Mouse (Mus musculus) midbrain, embryonic 14.5 days (tissue): Measurements from ENCODE around the gene Usp7. TPM values are rescaled to one million over a fixed set of nuclear protein-coding genes. Genes with fewer than 3 reads are reported as not detected.

Source experiments
- ATAC-seq: fragments of 200-750 bp; cut with Nextera tagmentation; 2 replicates; pipeline ENCODE4 v1.8.0; 2017; ENCODE audit warnings: moderate number of reproducible peaks, moderate library complexity; ENCODE audit not compliant: low FRiP score, low TSS enrichment
- DNase-seq: peaks from one replicate; pipeline ENCODE4 v3.0.0-alpha.2; 2015
- H3K27ac ChIP-seq: fragments of 300-500 bp; sonication (generic); replicated peaks from 2 replicates; pipeline ENCODE4 v1.5.1; 2014; ENCODE audit warnings: mild to moderate bottlenecking, low read depth, low read length, moderate library complexity
- H3K27me3 ChIP-seq: fragments of 300-500 bp; sonication (generic); 2 replicates; pipeline ENCODE4 v1.6.1; 2014; ENCODE audit warnings: low read length, control low read depth, mixed read lengths; ENCODE audit not compliant: control insufficient read depth, insufficient read depth
- H3K36me3 ChIP-seq: fragments of 300-500 bp; sonication (generic); 2 replicates; pipeline ENCODE4 v1.6.1; 2014; ENCODE audit warnings: low read length, control low read depth; ENCODE audit not compliant: control insufficient read depth, insufficient read depth
- H3K4me1 ChIP-seq: fragments of 300-500 bp; sonication (generic); 2 replicates; pipeline ENCODE4 v1.6.1; 2014; ENCODE audit warnings: mild to moderate bottlenecking, antibody characterized with exemption, low read length, control low read depth; ENCODE audit not compliant: control insufficient read depth, insufficient read depth
- H3K4me2 ChIP-seq: fragments of 300-500 bp; sonication (generic); 2 replicates; pipeline ENCODE4 v1.6.1; 2014; ENCODE audit warnings: mild to moderate bottlenecking, low read length, moderate library complexity
- H3K4me3 ChIP-seq: fragments of 300-500 bp; sonication (generic); replicated peaks from 2 replicates; pipeline ENCODE4 v1.5.1; 2014; ENCODE audit warnings: low read depth, low read length
- H3K9ac ChIP-seq: fragments of 300-500 bp; sonication (generic); replicated peaks from 2 replicates; pipeline ENCODE4 v1.6.1; 2014; ENCODE audit warnings: mild to moderate bottlenecking, low read length, moderate library complexity
- H3K9me3 ChIP-seq: fragments of 300-500 bp; sonication (generic); 2 replicates; pipeline ENCODE4 v1.6.1; 2016; ENCODE audit warnings: low read length, control low read depth, mixed read lengths; ENCODE audit not compliant: control insufficient read depth
- WGBS: fragments of 180-500 bp; shearing (Covaris S2); extraction: QIAGEN DNeasy Blood & Tissue Kit; methylation state at CpG from one replicate; pipeline ENCODE4 v1.1.7; 2014; 5-methylcytosine and 5-hydroxymethylcytosine counted together
- polyA plus RNA-seq: library from polyadenylated mRNA; unstranded; fragments of >200 nt; fragmentation: Nextera tagmentation; extraction: Ambion mirVana; gene quantifications from 2 replicates; pipeline ENCODE4 v1.2.1, GENCODE M21; 2014

Usp7 gene
- polyA plus RNA-seq, 1 experiment from 2014 or later, result 50.0 TPM

DNA sequence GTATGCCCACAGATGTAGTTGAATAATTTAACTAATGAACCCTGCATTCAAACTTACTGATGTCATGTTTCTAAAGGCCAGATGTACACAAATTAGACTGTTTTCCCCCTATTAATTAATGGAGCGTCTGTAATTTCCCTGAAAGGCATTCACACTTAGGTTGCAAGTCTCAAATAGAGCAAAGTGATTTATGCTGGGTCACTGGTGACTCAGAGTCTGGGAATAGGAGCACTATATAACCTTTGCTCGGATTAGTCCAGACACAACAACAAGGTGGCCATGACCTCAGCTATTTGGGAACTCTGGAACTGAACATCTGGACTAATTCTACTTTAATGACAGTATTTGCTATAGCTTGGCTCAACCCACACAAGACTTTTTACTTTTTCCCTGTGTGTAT, 3.8 kb upstream of the Usp7 start:
- DNase-seq, result no peak
- H3K4me1 ChIP-seq, result no peaks in the 10 kb centered on the region
- WGBS, result 89% methylated on average over 2 of the region's 2 CpGs
- H3K4me3 ChIP-seq, result no peak overlapping the region
- no peak overlapping the region for H3K9ac ChIP-seq
- H3K9me3 ChIP-seq, result peaks cover 7% of the 10 kb centered on the region; the same call in 1 of the 2 replicates
- no peaks in the 10 kb centered on the region for H3K27me3 ChIP-seq
- H3K36me3 ChIP-seq, result no peaks in the 10 kb centered on the region
- H3K4me2 ChIP-seq, result no peak overlapping the region
- ATAC-seq, result no peak
- H3K27ac ChIP-seq, result no peak overlapping the region

DNA sequence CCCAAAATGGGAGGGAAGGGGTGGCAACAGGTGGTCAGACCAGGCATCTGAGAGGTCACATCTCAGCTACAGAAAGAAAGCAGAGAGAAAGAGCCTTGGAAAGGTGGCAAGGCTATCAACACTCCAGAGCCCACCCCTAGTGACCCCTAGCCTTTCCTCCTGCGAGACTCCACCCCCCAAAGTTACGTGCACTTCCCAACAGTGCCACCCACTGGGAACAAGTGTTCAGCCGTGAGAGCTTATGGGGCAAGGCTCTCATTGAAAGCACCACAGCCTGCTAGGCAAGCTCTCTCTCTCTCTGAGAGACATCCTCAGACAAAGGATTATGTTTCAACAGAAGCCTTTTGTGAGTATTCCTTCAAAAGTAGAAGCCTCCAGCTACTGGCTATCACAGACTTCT, 2.8 kb upstream of the Usp7 start:
- H3K4me2 ChIP-seq, result no peak overlapping the region
- no peak overlapping the region for H3K4me3 ChIP-seq
- ATAC-seq, result no peak
- H3K36me3 ChIP-seq, result no peaks in the 10 kb centered on the region
- no peaks in the 10 kb centered on the region for H3K27me3 ChIP-seq
- no peak for DNase-seq
- peaks cover 4% of the 10 kb centered on the region; the same call in 1 of the 2 replicates for H3K9me3 ChIP-seq
- H3K9ac ChIP-seq, result no peak overlapping the region
- H3K27ac ChIP-seq, result no peak overlapping the region
- WGBS, result 5% methylated on average over 3 of the region's 3 CpGs
- H3K4me1 ChIP-seq, result no peaks in the 10 kb centered on the region

DNA sequence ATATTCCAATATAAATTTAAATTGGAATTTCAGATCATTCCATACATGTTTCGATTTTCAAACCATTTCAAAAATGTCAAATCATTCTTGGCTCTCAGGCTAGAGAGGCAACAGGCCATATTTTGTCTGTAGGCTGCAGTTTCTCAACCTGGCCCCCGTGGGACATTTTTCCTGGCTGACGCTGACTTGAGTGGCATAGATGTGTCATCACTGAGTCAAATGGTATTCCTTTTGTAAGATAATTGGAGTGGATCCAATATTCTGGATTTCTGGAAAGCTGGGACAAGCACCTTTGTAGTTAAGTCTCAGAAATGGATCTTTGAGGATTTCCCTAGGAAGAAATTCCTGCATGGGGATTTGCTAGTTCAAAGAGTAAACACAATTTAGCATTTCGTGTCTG, 1.2 kb downstream of the Usp7 start:
- Histone ChIP-seq H3K4me2 (no peak overlapping the region), H3K4me1 (no peaks in the 10 kb centered on the region), H3K27me3 (no peaks in the 10 kb centered on the region), H3K27ac (no peak overlapping the region), H3K9me3 (no peaks in the 10 kb centered on the region), H3K9ac (no peak overlapping the region), H3K4me3 (no peak overlapping the region), H3K36me3 (no peaks in the 10 kb centered on the region)
- DNase-seq, result no peak
- ATAC-seq, result no peak
- WGBS, result 81% methylated on average over 4 of the region's 4 CpGs

DNA sequence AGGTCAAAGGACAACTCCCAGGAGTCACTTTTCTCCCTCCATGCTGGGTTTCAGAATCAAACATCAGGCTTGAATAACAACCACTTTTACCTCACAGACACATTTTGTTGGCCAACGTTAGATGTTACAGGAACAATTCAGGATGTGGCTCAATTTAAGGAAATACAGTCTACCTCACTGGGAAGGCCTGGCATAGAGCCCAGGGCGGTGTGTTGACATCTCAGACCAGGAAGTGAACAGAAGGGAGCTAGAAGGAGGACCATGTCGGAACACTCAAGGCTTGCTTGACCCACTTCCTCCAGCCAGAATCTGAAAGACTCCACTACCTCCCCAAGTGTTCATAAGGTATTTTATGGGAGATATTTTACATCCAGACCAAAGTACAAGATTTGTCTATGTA, 7.4 kb downstream of the Usp7 start:
- Histone ChIP-seq H3K27ac (no peak overlapping the region), H3K4me1 (no peaks in the 10 kb centered on the region), H3K9ac (no peak overlapping the region), H3K4me2 (no peak overlapping the region), H3K27me3 (no peaks in the 10 kb centered on the region), H3K9me3 (no peaks in the 10 kb centered on the region), H3K4me3 (no peak overlapping the region), H3K36me3 (no peaks in the 10 kb centered on the region)
- WGBS, result 83% methylated on average over 3 of the region's 3 CpGs
- ATAC-seq (no peak), DNase-seq (no peak)

DNA sequence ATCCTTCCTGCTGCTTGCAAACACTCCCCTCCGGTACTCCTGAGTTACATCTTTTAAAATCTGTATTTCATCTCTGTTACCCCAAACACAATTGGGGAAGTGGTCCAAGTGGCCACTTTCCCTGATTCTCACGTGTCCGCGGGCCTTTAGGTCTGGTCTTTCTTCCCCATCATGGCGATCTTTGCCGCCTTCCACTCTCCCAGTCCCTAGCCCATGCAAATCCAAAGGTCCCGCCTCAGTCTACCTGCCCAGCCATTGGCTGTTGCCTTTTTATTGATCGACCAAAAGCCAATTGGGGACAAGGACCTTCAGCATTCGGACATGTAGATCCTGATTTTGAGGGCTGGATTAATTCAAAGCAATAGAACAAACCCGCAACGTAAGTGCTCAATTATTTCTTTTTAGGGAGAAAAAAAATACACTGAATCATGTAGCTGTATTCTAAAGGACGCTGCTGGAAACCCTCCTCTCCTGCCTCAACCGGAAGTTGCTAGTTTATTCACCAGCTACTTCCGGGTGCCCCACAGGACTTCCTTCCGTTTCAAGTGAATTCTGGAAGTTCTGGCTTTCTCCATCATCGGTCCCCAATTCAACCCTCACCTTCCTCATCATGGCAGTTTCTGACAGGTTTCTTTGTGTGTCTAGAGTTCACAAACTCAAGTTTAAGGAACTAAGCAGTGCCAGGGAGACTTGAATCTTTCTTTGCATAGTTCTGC, 8.8 kb downstream of the Usp7 start:
- Histone ChIP-seq H3K27ac (no peak overlapping the region), H3K9me3 (no peaks in the 10 kb centered on the region), H3K4me2 (no peak overlapping the region), H3K36me3 (no peaks in the 10 kb centered on the region), H3K27me3 (no peaks in the 10 kb centered on the region), H3K4me1 (no peaks in the 10 kb centered on the region), H3K4me3 (no peak overlapping the region), H3K9ac (no peak overlapping the region)
- ATAC-seq (no peak), DNase-seq (no peak)
- whole genome bisulfite sequencing, result 86% methylated on average over 16 of the region's 16 CpGs

DNA sequence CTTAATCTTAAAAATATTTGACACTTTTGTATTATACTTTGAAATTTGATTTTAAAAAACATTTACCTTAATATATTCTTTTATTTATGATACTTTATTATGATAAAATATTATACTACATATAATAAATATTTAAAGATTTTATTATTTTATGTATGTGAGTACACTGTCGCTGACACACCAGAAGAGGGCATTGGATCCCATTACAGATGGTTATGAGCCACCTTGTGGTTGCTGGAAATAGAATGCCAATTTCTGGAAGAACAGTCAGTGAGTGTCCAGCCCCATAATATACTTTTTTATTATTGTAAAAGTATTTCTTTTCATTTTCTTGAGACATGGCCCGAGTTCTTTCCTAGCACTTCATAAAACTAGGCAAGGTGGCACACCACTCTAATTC, 10.4 kb downstream of the Usp7 start:
- H3K27ac ChIP-seq, result no peak overlapping the region
- H3K36me3 ChIP-seq, result no peaks in the 10 kb centered on the region
- H3K4me2 ChIP-seq, result no peak overlapping the region
- H3K27me3 ChIP-seq, result no peaks in the 10 kb centered on the region
- no peaks in the 10 kb centered on the region for H3K9me3 ChIP-seq
- no peaks in the 10 kb centered on the region for H3K4me1 ChIP-seq
- DNase-seq (no peak), ATAC-seq (no peak)
- H3K4me3 ChIP-seq, result no peak overlapping the region
- no peak overlapping the region for H3K9ac ChIP-seq
- 91% methylated on average over 2 of the region's 2 CpGs for WGBS

DNA sequence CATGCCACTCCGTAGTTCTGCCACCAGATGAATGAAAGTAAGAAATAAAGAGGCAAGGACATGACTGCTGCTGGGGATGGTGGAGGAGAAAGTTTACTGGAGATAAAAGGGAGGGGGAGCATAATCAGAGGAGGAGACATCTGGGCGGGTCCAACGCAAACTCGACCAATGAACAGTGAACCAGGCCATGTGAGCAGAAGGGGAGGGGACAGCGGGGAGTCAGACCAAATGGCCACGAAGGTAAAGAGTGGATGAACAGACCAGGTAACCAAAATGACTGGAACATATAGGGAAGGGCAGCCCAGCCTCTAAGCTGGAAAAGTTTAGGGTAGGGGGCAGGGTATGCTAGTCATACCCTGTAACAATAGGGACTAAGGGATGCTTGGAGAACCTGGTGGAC, 10.9 kb downstream of the Usp7 start:
- no peaks in the 10 kb centered on the region for H3K27me3 ChIP-seq
- H3K4me1 ChIP-seq, result no peaks in the 10 kb centered on the region
- no peak overlapping the region for H3K4me3 ChIP-seq
- ATAC-seq (no peak), DNase-seq (no peak)
- H3K27ac ChIP-seq, result no peak overlapping the region
- WGBS, result 70% methylated on average over 6 of the region's 6 CpGs
- no peaks in the 10 kb centered on the region for H3K9me3 ChIP-seq
- H3K9ac ChIP-seq, result no peak overlapping the region
- H3K36me3 ChIP-seq, result no peaks in the 10 kb centered on the region
- no peak overlapping the region for H3K4me2 ChIP-seq

DNA sequence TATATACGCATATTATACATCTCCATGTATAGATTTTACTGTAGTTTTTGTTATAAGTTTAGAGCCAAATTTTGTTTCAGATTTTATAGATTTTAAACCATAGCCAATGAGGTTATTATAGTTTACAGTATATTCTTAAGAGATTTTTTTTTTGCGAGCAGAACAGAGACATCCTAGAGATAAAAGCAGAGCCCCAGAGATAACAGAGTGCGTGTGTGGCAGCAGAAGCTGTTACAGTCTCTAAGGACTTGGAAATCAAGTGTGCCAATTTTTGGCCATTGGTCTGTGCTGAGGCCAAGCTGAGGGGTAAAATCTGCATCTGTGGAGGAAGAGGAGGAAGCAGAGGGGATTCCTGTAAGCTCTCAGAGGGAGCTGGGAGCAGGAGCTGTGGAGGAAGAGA, 11.9 kb downstream of the Usp7 start:
- no peak overlapping the region for H3K4me3 ChIP-seq
- no peak overlapping the region for H3K9ac ChIP-seq
- DNase-seq (no peak), ATAC-seq (no peak)
- no peaks in the 10 kb centered on the region for H3K9me3 ChIP-seq
- no peaks in the 10 kb centered on the region for H3K4me1 ChIP-seq
- H3K36me3 ChIP-seq, result no peaks in the 10 kb centered on the region
- H3K27ac ChIP-seq, result no peak overlapping the region
- 90% methylated on average over 3 of the region's 3 CpGs for WGBS
- H3K27me3 ChIP-seq, result no peaks in the 10 kb centered on the region
- no peak overlapping the region for H3K4me2 ChIP-seq

DNA sequence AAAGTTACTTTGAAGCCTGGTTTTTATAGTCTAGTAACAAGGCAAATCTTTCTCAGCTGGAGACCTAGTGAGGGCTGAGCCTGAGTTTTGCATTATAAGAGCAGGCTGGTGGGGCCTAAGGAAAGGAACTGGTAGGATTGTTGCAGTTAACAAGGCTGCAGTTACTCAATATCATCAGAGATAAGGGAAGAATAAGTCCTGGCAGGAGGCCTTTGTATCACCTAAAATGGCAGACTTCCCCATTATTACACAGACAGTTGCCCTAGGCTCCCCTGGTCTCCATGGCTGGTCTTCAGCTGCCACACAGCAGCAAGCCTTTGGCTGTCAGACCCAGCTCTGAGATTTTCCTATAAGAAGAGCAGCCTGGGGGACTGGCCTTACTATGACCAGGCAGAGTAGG, 13.4 kb downstream of the Usp7 start:
- Histone ChIP-seq H3K27me3 (no peaks in the 10 kb centered on the region), H3K9ac (no peak overlapping the region), H3K4me3 (no peak overlapping the region), H3K4me1 (no peaks in the 10 kb centered on the region), H3K9me3 (no peaks in the 10 kb centered on the region), H3K4me2 (no peak overlapping the region), H3K27ac (no peak overlapping the region), H3K36me3 (no peaks in the 10 kb centered on the region)
- DNase-seq, result no peak
- ATAC-seq, result no peak
